Mouse (Mus musculus) mouse embryonic stem cell (cell line): ENCODE data around the gene Pld5.
"Not testable (repeated sequence)": the region's sequence is repeated elsewhere in the genome, so short reads cannot be mapped to it uniquely, and the experiment has no call there.

ENCODE experiments used
- in situ Hi-C, 2 experiments: fragments of 300-500 bp; cut with MboI; formaldehyde crosslinking; loops; 1 replicate in 1 of 2; 3 replicates in 1 of 2; pipeline ENCODE4 v1.14.3; 2019 to 2020; ENCODE audit warnings: low sequenced_read_pairs in 2 of 2, low pct_unique_long_range_greater_than_20kb in 1 of 2, mixed read lengths in 1 of 2; ENCODE audit not compliant: unreplicated experiment in 1 of 2

Gene Pld5

DNA sequence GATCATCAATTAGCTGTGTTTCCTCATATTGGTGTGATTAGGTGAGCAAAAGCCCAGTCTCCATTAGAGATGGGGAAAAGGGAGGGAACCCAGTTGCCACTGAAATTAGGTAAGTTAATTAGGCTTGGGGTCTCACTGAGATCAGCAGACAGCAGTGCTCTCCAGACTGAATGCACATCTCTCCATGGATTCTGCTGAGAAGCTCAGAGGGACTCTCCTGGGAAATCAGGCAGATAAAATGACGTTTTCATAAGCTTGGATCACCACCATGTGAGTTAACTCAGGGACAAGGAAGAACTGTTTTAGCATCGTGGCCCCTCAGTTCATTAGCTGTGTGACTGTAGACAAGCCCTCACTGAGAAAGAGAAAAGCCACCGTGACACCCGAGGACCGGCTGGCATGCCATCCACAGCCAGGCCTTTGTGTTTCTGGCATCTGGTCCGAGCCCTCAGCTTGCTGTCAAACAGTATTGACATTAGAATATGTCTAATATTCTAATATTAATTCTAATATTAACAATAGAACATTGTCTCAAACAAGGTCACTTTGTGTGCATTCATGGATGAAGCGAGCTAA is 277.9 kb downstream of the Pld5 start:
- in situ Hi-C loops = no loop called here

DNA sequence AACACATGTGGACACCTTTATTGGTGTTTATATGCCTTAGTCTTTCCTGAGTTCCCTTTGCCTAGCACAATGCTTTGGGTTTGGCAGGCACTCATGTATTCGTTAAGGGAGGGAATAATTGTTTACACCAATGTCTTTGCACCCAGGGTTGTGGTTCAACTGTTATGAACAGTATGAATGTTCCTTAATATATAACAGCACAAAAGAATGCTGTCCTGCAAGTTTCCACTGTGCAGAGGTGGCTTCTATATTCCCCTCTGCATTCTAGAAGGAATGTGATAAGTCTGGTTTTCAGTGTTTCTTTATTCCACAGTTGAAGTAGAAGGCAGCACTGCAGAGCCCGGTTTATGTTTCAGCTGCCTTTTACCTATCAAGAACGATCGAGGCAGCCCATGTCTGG is 286.2 kb downstream of the Pld5 start:
- in situ Hi-C loops = no loop called here

DNA sequence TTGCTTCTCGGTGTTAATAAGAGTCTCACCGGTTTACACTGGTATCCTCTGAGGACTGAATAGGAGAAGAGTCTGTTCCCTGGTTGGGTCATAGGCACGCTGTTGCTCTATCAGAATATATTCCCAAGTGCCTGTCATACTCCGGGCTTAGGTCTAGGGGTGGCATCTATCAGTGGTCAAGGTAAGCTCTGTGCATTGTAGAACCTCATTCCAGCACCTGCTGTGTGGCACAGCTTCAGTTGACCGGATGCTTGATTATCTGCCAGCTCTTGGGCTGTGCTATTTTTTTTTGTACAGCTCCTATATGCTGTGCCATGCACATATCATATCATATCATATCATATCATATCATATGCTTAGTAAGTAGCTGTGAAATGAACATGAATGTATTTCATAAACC is 286.7 kb downstream of the Pld5 start:
- in situ Hi-C loops = no loop called here

DNA sequence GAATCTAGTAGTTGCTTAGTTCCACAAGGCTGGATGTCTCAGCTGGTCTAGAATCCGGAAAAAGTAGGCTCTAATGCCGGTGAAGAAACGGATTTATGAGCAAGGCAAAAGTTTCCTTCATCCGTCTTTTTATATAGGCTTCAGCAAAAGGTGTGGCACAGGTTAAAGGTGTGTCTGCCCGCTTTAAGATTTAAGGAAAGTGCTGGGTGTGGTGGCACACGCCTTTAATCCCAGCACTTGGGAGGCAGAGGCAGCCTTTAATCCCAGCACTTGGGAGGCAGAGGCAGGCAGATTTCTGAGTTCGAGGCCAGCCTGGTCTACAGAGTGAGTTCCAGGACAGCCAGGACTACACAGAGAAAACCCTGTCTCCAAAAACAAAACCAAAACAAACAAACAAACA is 296.1 kb downstream of the Pld5 start, which contains the start of gene Rbm8a2:
Gene Rbm8a2 (minus strand): TSS at position 101 of the 400 bp plus-strand sequence.
- in situ Hi-C loops = not testable (repeated sequence)

DNA sequence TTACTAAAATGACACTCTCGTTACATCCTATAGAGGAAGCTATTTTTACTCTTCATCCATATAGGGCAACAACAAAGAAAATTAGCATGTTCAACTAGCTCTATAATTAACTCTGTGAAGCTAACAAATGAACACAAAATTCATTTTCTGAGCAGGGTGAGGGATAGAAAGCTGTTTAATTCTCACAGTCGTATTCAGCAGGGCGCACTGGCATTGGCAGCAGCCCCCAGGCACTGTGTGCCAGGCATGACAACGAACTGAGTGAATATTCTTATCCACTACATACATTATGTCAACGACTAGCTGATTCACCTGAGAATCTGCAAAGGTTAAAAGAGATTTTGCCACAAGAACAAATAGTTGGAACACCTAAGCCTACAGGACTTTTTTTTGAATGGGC is 304.4 kb downstream of the Pld5 start:
- in situ Hi-C loops = loop anchor here in 1 of 2 experiments (25.0 kb wide), 1 partner anchor 717 kb away; no protein-coding TSS in a partner anchor

DNA sequence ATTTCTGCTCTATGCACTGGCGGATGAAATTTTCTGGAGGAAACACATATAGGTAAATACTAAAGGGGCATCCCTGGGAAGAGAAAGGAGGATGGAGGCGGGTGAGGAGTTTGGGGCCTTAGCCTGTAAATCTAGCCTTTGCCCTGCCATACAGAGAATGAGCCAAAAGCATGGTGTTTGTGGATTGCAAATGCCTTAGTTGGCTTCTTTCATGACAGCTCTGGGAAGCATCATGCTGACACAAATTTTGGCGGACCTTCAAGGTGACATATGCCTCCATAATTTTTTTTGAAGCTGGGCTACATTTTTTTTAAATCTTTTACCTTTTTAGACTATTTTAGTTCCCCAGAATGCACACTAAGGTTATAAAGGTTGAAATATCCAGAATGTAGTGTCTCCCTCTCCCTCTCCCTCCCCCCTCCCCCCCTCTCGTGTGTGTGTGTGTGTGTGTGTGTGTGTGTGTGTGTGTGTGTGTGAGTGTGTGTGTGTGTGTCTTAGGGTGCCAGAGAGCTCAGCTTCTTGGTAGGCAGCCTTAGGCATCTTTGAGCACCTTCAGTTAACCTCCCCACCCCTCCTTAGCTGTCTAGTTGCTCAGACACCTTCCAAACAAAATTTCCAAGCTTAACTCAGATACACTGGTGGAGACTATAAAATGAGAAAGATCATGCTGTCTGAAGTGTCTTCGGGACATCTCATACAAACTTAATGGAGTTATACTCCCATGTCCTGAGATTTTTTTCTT is 307.9 kb downstream of the Pld5 start:
- in situ Hi-C loops = loop anchor here in 1 of 2 experiments (25.0 kb wide), 1 partner anchor 720 kb away; no protein-coding TSS in a partner anchor

DNA sequence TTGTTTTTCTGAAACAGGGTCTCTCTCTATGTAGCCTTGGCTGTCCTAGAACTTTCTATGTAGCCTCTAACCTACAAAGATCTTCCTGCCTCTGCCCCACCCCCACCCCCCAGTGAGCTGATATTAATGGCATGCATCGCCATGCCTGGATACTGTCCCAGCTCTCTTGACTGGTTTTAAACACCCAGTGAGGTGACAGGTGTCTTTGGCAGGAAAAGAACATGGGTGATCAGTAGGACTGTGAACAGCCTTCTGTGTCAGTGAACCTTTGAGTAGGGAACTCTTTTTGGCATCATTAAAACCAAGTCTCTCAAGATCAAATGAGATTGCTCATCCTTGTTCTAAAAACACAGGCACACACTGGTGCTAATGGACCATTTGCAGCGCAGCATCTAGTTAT is 313.3 kb downstream of the Pld5 start:
- in situ Hi-C loops = loop anchor here in 1 of 2 experiments (25.0 kb wide), 1 partner anchor 726 kb away; no protein-coding TSS in a partner anchor

DNA sequence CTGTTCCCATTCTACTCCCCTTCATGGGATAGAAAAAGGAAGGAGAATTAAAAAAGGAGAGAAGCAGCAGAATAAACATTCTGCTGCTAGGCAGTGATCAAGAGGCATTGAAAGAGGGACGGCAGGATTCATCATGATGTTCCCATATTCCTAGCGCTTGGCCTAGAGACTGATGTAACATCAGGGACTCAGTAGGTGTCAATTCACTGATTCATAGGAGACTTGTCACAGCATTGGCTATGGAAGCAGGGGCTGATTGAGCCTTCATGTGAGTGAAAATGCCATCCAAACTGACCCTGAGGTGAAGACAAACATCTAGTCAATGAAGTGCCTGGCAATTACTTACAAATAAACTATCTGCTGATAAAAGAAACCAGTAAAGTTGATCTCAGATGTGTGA is 324.3 kb downstream of the Pld5 start:
- in situ Hi-C loops = loop anchor here in 1 of 2 experiments (25.0 kb wide), 1 partner anchor 736 kb away; no protein-coding TSS in a partner anchor

DNA sequence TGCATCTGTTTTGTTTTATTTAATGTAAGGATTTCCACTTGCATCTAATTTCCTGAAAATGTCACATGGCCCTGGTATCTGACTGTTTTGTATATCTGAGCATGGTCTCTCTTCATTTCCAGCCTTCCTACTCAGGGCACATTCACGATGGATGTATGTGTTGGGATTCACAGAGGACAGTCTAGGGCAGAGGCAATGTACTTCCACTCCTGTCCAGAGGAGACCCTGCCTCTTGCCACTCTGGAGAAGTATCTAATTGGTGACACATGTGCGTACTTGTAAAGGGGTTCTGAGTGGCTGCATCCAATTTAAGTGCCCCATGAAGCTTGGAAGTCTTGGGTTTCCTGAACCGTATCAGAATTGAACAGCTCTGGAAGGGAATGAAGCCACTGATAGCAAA is 324.7 kb downstream of the Pld5 start:
- in situ Hi-C loops = loop anchor here in 1 of 2 experiments (25.0 kb wide), 1 partner anchor 737 kb away; no protein-coding TSS in a partner anchor

DNA sequence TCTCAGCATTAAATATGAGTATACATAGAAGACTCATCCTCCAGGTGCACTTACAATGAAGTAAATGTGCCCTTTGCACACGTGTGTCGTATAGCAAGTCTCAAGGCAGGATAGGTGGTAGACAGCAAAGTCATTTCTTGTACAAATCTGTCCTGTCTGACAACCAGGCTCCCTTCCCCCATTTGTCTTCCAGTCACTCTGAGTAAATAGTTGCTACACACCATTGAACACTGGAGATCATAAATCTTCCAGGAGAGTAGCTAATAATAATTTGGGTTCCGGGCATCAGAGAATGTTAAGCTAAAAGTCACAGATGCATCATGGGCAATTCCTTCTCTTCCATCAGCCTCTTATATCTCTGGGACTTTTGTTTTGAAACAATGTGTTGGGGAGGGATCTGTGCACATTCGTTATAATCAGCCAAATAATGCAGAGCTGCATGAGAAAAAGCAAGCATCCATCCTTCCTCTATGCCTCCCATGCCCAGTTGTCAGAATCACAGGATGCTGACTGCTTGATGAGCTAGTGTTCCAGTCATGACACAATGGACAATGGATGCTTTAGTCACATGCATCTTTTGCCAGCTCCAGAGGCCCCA is 328.3 kb downstream of the Pld5 start:
- in situ Hi-C loops = no loop called here

DNA sequence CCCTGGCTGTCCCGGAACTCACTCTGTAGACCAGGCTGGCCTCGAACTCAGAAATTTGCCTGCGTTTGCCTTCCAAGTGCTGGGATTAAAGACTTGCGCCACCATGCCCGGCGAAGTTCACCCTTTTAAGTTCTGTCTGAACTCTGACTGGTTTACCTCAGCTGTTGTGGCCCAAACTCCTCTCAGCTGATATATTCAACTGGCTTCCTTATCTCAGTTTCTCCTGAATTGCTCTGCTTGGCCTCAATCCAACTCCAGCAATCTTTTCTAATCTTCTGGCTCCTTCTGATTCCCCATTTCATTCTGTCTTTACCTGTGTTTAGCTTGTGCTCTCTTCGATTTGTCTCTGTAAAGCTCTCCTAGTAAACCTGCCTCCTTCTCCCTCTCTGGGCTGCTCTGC is 331.9 kb downstream of the Pld5 start:
- in situ Hi-C loops = no loop called here

DNA sequence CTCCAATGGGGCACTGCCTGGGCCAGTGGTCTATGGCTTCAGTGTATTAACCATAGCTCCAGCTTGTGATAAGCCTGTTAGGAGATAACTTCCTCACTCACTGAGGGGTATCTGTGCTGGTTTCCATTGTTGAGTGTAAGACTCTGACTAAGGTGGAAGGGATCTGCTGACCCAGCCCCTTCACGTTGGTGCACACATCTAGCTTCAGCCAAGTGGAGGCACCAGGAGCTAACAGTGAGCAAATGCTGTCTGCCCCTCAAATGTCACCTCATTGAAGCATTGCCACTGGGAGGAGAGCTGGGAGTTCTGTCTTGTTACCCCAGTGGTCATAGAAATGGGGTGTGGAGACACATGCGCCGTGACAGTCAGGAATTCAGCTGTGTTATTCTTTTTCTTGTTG is 336.4 kb downstream of the Pld5 start:
- in situ Hi-C loops = no loop called here

DNA sequence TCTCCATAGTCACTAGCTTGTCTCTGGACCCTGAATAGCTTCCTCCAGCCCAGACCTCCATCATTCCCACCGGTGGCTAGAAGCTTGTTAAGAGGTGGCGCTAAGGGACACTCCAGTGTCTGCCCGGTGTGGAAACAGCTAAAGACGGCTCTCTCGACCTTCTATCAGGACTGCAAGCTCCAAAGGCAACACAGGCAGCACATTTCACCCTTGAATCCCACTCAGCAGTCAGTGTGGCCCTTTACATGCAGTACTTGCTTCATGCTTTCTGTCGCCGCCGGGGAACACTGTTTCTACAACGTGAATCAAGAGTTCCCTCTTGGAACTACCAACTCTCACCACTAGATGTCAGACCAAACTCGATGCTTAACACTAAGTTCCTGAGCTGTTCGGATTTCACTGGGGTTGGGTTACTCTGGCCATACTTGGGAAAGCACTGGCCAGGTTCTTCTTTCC is 338.8 kb downstream of the Pld5 start:
- in situ Hi-C loops = no loop called here

DNA sequence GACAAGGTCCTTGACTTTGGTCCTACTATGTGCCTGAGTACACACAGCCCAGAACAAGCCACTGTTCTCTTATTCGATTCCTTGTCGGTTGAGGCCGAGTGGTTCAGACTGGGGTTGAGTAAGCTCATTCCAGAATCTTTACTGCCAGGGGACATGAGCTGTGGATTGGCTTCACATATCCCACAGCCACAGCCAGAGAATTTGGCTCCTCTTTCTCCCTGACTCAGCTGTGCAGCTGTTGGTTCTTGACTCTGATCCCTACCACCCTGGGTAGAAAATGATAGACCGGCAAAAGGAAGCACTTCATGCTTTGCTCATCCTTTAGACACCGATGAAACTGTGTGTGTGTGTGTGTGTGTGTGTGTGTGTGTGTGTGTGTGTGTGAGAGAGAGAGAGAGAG is 343.7 kb downstream of the Pld5 start:
- in situ Hi-C loops = no loop called here

DNA sequence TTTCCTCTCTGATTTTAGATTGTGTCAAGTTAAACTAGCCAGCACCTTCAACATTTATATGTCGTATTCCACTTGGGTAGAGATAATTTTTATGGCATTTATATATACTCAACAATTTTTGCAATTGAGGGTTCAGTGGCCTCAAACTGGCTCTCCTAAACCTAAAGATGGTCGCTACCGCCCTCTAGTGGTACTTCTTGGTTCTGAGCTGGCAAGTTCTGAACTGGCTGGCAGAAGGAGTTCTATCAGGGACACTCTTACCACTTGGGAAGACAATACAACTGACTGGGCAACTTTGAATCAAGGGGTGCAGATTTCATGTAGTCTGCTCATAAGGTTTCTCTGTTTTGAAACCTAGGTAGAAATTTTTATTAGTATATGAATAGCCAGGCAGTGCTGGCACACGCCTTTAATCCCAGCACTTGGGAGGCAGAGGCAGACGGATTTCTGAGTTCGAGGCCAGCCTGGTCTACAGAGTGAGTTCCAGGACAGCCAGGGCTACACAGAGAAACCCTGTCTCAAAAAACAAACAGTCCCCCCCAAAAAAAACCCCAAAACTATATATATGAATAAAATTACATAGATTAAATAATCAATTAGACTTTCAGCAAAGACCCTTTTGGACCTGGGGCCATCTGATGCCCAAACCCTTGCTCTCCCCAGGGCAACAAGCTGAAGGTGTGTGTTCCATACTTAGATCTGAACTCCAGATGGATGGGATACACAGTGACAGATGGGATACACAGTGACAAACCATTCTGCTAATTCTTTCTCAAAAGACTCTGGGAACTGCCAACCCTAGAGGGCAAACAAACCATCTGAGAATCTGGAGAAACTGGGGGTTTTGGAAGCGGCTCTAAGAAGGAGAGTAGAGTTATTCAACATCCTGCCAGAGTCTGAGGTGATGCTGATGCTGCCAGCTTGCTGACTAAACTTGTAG is 351.0 kb downstream of the Pld5 start:
- in situ Hi-C loops = no loop called here

DNA sequence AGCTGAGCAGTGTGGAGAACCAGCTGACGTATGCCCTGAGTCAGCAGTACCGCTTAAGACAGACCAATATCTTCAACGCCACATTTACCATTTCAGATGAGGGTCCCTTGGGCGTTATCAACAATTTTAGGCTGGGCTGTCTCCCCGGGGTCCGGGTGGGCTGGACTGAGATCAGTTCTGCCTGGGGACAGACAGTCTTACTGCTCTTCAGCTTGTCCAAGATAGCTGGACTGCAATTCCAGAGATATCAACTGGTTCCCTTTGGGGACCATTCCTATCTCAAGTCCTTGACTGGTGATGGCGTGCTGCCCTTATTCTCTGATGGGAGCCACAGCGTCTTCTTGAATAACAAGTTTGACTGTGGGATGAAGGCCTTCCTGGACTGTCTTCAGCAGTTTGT is 354.0 kb downstream of the Pld5 start:
- in situ Hi-C loops = no loop called here

DNA sequence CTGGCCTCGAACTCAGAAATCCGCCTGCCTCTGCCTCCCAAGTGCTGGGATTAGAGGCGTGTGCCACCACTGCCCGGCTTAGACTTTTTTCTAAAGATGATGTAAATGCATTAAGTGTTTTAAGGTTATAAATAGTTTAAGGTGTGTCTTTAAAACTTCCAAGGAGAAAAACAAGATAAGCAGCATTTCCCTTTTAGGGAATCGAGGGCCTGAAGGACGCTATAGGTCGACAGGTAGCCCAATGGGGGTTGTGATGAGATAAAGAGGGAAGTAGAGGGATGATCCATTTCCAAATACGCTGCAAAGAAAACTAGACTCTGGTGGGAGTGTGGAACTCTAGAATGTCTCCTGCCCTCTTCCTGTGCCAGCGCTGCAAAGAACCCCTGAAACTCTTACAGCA is 355.1 kb downstream of the Pld5 start, which contains the start of gene Gm38100:
Gene Gm38100 (plus strand): TSS at position 301 of the 400 bp plus-strand sequence.
- in situ Hi-C loops = no loop called here

DNA sequence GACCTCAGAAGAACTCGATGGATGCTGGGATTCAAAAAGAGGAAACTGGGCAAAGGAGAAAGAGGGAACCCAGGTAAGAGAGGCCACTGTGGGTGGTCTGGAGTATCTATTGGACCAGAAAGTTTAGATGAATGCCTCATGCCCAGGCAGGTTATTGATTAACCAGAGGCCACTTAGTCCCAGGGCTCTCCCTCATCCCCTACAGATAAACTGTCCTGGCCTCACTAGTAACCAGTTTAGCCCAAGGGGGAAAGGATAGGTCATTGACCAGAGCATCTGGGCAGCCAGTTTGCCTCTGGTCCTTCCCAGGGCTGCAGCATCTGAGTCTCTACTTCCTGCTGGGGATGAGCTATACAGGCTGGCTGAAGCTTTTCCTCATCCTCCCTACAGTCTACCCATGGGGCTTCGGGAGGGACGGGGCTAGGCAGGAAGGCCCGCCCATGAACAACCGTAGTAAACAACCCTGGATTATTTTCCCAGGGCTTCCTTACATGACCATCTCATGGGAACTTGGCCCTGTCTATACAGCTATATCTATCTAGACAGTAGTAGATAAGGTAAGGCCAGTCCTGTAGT is 361.3 kb downstream of the Pld5 start:
- in situ Hi-C loops = no loop called here
